Mouse (Mus musculus): ENCODE measurements around the gene Thsd4. TPM values are rescaled to one million over a fixed set of nuclear protein-coding genes. Genes with fewer than 3 reads are reported as not detected.

Gene Thsd4
- total and polyA plus RNA-seq, 2 experiments from 2014 or later = 4.9 to 15.3 TPM

DNA sequence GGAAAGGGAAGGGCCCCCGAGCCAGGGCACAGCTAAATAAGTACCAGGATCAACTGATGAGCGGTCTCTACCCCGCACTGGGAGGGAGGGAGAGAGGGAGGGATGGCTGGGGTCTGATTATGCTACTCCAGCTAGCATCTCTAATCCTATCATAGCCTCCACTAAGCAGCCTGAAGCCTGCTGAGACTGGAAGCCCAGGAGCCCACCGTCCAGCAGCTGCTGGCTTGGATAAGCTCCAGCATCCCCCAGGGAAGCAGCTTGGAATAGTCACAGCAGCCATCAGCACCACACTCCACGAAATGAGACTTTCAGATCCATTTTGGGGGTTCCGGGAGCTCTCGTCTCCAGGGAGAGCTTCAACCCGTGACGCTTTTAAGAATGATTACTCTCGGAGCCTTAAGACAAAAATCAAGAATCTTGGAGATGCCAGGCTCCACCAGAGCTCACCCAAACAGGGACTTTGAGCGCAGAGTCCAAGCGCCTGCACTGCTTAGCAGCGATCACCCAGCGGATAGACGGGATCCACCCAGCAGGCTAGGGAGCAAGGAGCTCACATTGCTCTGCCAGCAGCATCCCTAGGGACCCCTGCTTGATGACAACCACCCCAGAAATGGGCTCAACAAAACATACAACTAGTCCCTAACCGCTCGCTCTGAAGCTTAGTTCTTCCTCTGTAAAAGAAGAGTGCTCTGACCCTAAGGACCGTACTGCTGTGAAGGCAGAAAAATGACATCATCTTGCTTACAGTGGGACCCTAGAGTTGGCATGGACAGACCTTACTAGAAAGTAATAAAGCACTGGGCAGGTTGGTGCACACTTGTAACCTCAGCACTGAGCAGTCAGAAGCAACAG, 64.3 kb downstream of the Thsd4 start:
- 24% methylated on average over 18 of the region's 18 CpGs for WGBS
- no peaks in the 10 kb centered on the region; the same call in 1 of the 2 replicates for H3K27me3 ChIP-seq (ENCODE audit: insufficient read depth, low read length)
- TF ChIP-seq CTCF (IDR thresholded peaks at IDR 0.05; ENCODE audit: low read depth) = no peak
- no peak overlapping the region for H3K4me3 ChIP-seq (ENCODE audit: low read length)
- no peaks in the 10 kb centered on the region for H3K9me3 ChIP-seq (ENCODE audit: low read length)
- ATAC-seq (peak; percentile 77), DNase-seq (ENCODE audit: low spot score) (peak; percentile 79)
- H3K27ac ChIP-seq = peak overlapping the region; percentile 45; the same call in 1 of the 2 replicates
- no peaks in the 10 kb centered on the region for H3K36me3 ChIP-seq (ENCODE audit: insufficient read depth, low read length)
- no peak overlapping the region for H3K9ac ChIP-seq (replicated peaks; ENCODE audit: low read length)
- H3K4me2 ChIP-seq (ENCODE audit: low read depth, low read length) = peak overlapping the region; percentile 45
- H3K4me1 ChIP-seq (ENCODE audit: insufficient read depth, low read length) = peaks cover 21% of the 10 kb centered on the region; the same call in 1 of the 2 replicates

- no peak overlapping the region for H3K4me3 ChIP-seq (ENCODE audit: low read length)
- H3K36me3 ChIP-seq (ENCODE audit: insufficient read depth, low read length) = no peaks in the 10 kb centered on the region
- no peaks in the 10 kb centered on the region; the same call in 1 of the 2 replicates for H3K27me3 ChIP-seq (ENCODE audit: insufficient read depth, low read length)
- TF ChIP-seq CTCF (IDR thresholded peaks at IDR 0.05; ENCODE audit: low read depth) = no peak
- 25% methylated on average over 5 of the region's 5 CpGs for WGBS
- H3K27ac ChIP-seq = peak overlapping the region; percentile 32; the same call in 1 of the 2 replicates
- no peak overlapping the region for H3K4me2 ChIP-seq (ENCODE audit: low read depth, low read length)
- DNase-seq (ENCODE audit: low spot score) (peak; percentile 71), ATAC-seq (peak; percentile 47; the same call in 1 of the 2 replicates)
- H3K9me3 ChIP-seq (ENCODE audit: low read length) = no peaks in the 10 kb centered on the region
- no peak overlapping the region for H3K9ac ChIP-seq (replicated peaks; ENCODE audit: low read length)
- H3K4me1 ChIP-seq (ENCODE audit: insufficient read depth, low read length) = peaks cover 21% of the 10 kb centered on the region; the same call in 1 of the 2 replicates
Measured at GRCm38 (mm10) chr9:60456651-60457050, 65.2 kb downstream of the Thsd4 start.

GRCm38 (mm10) chr9:60454406-60455076, 67.3 kb downstream of the Thsd4 start:
- no peak for ATAC-seq
- DNase-seq (ENCODE audit: low spot score) = no peak
- Histone ChIP-seq H3K4me3 (ENCODE audit: low read length) (no peak overlapping the region), H3K9ac (replicated peaks; ENCODE audit: low read length) (no peak overlapping the region), H3K4me2 (ENCODE audit: low read depth, low read length) (no peak overlapping the region), H3K4me1 (ENCODE audit: insufficient read depth, low read length) (peaks cover 21% of the 10 kb centered on the region; the same call in 1 of the 2 replicates), H3K27ac (no peak overlapping the region), H3K9me3 (ENCODE audit: low read length) (no peaks in the 10 kb centered on the region), H3K36me3 (ENCODE audit: insufficient read depth, low read length) (no peaks in the 10 kb centered on the region), H3K27me3 (ENCODE audit: insufficient read depth, low read length) (no peaks in the 10 kb centered on the region)
- 66% methylated on average over 13 of the region's 13 CpGs for WGBS
- TF ChIP-seq CTCF (IDR thresholded peaks at IDR 0.05; ENCODE audit: low read depth) = no peak

DNA sequence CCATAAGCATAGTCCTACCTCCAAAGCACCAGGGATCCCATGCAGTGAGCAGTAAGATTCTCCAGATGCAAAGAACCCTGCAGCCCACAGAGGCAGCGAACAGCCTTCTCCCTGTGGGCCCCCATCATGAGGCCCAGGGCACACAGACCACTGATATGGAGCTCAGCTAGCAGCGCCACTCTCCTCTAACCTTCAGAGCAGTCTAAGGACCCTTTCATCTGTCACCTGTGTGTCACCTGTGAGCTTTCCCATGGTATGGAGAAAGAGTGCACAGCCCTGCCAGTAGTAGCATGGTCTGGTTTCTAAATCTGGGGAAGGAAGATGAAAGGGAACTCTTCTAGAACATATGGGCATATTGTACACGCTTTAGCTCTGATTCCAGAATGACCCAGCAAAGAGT, 72.3 kb downstream of the Thsd4 start:
- DNase-seq (ENCODE audit: low spot score) (no peak), ATAC-seq (no peak)
- Histone ChIP-seq H3K4me3 (ENCODE audit: low read length) (no peak overlapping the region), H3K4me2 (ENCODE audit: low read depth, low read length) (no peak overlapping the region), H3K4me1 (ENCODE audit: insufficient read depth, low read length) (peaks cover 3% of the 10 kb centered on the region; the same call in 1 of the 2 replicates), H3K36me3 (ENCODE audit: insufficient read depth, low read length) (no peaks in the 10 kb centered on the region), H3K9me3 (ENCODE audit: low read length) (no peaks in the 10 kb centered on the region), H3K27me3 (ENCODE audit: insufficient read depth, low read length) (no peaks in the 10 kb centered on the region), H3K9ac (replicated peaks; ENCODE audit: low read length) (no peak overlapping the region), H3K27ac (no peak overlapping the region)
- WGBS = 87% methylated on average over 3 of the region's 3 CpGs
- no peak for TF ChIP-seq CTCF (IDR thresholded peaks at IDR 0.05; ENCODE audit: low read depth)

DNA sequence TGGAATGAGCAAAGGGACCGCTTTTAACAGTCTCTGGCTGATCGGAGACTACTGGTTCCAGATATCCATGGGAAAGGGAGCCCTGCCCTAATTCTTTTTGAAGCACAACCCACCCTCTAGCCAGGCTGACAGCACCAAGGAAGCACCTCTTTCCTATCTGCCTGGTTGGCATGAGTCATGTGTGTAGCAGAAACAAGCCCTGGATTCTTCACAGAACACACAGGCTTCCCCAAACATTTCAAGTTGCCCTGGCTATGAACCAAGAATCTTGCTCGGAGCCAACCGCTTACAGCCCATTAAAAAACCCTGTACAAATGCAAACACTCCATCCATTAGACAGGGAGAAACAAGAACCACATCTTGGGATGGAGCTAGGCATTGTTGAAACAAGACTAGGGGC, 76.0 kb downstream of the Thsd4 start:
- DNase-seq (ENCODE audit: low spot score) = no peak
- WGBS = 55% methylated on average over 4 of the region's 4 CpGs
- H3K4me2 ChIP-seq (ENCODE audit: low read depth, low read length) = no peak overlapping the region
- no peak overlapping the region; the same call in 1 of the 2 replicates for H3K27ac ChIP-seq
- no peaks in the 10 kb centered on the region for H3K27me3 ChIP-seq (ENCODE audit: insufficient read depth, low read length)
- ATAC-seq = no peak
- H3K4me3 ChIP-seq (ENCODE audit: low read length) = no peak overlapping the region
- no peak for TF ChIP-seq CTCF (IDR thresholded peaks at IDR 0.05; ENCODE audit: low read depth)
- H3K4me1 ChIP-seq (ENCODE audit: insufficient read depth, low read length) = no peaks in the 10 kb centered on the region; the same call in 1 of the 2 replicates
- no peak overlapping the region for H3K9ac ChIP-seq (replicated peaks; ENCODE audit: low read length)
- no peaks in the 10 kb centered on the region for H3K36me3 ChIP-seq (ENCODE audit: insufficient read depth, low read length)
- no peaks in the 10 kb centered on the region for H3K9me3 ChIP-seq (ENCODE audit: low read length)

DNA sequence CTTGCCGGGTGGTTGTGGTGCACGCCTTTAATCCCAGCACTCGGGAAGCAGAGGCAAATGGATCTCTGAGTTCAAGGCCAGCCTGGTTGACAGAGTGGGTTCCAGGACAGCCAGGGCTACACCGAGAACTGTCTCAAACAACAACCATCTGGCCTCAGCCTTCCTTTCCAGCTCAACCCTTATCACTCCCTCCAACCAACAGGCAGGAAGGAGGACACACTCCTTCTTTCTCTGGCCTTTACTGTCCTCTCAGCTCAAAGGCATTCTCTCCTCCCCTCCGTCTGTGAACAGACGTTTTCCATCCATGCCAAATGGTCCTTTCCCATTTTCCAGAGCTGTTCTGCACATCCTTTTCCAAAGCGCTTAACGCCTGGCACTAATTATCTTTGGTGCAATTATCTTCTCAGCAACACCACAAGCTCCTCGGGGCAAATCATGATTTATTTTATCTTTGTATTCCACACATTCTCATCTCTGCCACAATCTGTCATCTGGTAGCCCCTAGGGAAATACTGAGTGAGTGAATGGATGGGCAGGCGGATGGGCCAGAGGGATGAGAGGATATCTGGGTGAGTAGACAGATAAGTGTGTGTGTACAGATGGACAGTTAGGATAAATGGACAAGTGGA, 80.5 kb downstream of the Thsd4 start:
- Histone ChIP-seq H3K4me2 (ENCODE audit: low read depth, low read length) (no peak overlapping the region), H3K9ac (replicated peaks; ENCODE audit: low read length) (no peak overlapping the region), H3K36me3 (ENCODE audit: insufficient read depth, low read length) (no peaks in the 10 kb centered on the region), H3K4me1 (ENCODE audit: insufficient read depth, low read length) (no peaks in the 10 kb centered on the region; the same call in 1 of the 2 replicates), H3K4me3 (ENCODE audit: low read length) (no peak overlapping the region), H3K27ac (no peak overlapping the region), H3K9me3 (ENCODE audit: low read length) (no peaks in the 10 kb centered on the region), H3K27me3 (ENCODE audit: insufficient read depth, low read length) (no peaks in the 10 kb centered on the region)
- no peak for TF ChIP-seq CTCF (IDR thresholded peaks at IDR 0.05; ENCODE audit: low read depth)
- ATAC-seq (no peak), DNase-seq (ENCODE audit: low spot score) (peak; percentile 47)
- WGBS = 61% methylated on average over 10 of the region's 10 CpGs

Measured in hindbrain, postnatal 0 days (tissue).